Mouse (Mus musculus) cerebellum, postnatal 14 days (tissue): ENCODE results near the gene Adarb1.
"Not testable (repeated sequence)": the region's sequence is repeated elsewhere in the genome, so short reads cannot be mapped to it uniquely, and the experiment has no call there.

Experiments
- DNase-seq, 2 experiments: peaks; one replicate each; pipeline ENCODE4 v3.0.0; 2021; ENCODE audit warnings: mixed read lengths in 2 of 2

The Adarb1 gene

DNA sequence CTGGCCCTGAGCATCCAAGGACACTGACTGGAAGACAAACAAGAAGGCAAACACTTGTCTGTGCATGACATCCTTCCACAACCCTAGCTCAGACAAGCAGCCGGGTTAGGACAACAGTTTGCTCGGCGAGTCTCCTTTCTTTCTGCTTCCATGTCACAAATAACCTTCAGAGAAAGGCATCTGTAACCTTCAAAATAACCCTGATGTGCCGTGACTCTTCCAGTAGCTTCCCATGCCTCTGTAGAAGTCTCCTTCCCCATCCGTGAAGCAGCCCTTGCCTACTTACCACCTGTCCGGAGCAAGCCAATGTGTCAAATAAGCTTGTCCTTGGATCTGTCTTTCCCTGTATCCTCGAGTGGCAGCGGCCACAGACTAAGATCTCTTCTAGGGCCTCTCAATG is 112.3 kb downstream of the Adarb1 start:
- DNase-seq, result no peak

DNA sequence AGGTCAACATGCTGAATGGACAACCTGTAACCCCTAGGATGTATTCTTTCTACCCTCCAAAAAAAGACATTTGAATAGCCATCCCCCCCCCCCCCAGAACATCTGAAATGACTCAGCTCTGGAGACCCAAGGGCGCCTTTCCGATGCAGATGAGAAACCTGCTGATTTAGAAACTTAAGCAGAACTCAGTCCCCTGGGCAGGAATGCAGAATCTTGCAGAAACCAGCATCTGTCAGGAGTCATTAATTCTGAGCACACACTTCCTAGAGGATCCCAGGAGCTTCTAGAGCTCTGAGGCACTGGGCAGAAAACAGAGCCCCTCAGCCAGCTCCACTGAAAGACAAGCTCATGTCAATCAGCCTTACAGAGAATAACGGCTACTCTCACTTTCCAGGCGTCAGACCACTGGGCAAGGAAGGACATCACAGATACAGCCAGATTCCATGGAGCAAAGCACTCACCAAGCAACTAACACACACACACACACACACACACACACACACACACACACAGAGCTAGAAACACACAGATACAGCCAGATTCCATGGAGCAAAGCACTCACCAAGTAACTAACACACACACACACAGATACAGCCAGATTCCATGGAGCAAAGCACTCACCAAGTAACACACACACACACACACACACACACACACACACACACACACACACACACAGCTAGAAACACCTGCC is 113.1 kb downstream of the Adarb1 start:
- no peak for DNase-seq

DNA sequence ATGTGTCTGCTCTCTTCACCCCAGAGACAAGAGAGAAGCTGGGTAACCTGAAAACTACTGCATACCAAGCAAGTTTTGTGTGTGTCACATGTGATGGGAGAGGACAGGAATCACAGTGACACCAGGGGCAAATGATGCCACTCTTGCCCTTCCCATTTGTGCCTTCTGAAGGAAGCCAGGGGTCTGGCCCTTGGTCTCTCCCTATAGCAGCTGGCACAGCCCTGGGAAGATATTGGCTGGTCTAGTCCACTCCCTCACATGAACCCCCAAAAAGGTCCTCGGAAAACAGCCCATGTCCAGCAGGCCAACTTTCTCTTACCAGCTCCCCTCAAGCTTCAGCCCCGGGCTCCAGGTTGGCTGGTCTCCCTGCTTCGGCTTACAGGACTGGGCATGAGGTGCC is 113.7 kb downstream of the Adarb1 start:
- DNase-seq, result no peak

DNA sequence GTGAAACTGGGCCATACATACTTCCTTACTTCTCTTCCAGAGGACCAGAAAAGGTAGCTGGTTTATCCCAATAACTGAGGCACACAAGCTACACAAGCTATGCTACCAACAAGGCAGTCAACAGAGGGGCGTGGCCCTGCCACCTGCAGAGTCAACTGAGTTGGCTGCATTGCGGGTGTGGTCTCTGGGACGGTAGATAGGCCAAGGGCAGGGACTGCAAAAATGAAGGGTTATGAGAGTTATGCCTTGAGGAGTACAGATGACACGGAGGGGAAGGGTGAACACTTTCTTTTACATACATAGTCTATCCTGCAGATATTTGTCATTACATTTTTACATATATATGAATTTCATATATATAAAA is 117.2 kb downstream of the Adarb1 start:
- DNase-seq, result no peak

DNA sequence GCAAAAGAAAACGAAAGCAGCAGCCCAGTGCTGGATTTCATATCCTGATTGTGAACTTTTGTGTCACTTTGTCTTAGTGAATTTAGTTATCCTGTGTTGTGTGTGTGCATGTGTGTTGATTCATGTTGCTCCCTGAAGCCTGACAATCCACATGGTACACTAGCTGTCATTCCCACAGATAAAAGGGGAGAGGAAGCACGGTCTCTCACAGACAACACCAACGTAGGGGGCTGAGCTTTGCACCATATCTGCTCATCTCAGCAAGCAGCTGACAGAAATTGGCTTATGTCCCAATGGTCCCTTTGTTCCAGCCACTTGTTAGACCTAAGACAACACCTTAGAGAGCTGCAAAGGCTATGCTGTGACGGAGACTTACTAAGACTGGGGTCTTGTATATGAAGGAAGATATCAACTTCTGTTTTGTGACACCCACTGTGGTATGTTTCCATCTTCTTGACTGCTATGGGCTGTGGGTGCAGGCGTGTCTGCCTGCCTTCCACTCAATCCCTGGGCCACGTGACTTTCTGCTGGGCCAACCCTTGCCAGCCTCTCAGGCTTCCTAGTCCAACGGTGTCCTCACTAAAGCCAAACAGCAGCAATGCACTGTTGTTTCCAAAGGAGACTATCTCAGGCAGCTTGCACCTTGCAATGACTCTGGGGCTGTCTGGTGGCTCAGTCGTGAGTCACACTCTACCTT is 117.7 kb downstream of the Adarb1 start:
- DNase-seq, result no peak

DNA sequence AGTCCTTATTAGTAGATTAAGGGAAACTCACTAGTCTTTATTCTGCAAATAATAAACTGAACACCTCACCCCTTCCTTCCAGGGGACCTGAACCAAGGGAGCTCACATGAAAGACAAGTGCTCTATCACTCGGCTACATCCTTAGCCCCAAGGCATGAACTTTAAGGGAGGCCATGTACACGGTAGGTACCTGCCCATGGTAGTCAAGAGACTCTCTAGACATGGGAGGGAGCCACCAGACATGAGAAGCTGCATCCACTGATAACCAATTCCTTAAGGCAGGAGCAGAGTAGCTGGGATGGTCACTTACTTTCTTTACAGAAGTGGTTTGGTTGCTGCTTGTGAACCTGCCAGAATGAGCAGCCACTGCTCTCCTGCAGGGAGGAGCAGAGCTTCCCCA is 118.9 kb downstream of the Adarb1 start:
- no peak for DNase-seq

DNA sequence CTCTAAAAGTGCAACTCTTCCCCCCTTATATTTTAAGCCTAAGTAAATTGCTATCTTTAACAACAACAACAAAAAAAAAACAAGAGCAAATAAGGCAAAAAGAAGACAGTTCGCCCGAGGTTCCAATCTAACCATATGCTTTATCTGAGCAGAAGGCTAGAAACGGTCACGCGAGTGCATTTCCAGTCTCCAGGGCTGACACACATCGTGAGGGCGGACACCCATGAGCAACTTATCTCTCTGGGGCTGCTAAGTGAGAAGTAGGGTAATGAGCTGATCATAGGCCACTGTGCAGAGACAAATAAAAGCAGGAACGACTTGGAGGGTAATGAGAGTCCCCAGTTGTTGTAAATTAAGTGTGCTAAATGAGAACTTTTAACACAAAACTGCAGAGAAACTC is 119.4 kb downstream of the Adarb1 start:
- DNase-seq, result no peak

DNA sequence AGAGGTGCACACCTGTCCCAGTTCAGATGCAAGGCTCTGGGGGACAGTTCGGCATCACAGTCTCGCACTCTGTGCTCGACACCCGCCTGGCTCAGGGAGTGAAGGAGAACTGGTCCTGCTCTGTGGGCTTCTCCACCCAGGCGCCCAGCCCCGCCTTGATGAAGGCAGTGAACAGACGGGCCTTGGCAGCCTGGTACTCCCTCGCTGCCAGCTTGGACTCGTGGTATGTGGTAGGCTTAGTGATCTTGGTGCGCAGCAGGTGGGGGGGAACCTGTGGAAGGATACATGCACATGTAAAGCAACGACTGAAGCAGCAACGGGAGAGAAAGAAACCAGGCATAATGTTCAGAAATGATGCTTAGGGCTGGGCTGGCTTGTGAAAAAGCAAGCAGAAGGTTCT is 123.4 kb downstream of the Adarb1 start:
- peak; percentile 84 to 88 for DNase-seq

DNA sequence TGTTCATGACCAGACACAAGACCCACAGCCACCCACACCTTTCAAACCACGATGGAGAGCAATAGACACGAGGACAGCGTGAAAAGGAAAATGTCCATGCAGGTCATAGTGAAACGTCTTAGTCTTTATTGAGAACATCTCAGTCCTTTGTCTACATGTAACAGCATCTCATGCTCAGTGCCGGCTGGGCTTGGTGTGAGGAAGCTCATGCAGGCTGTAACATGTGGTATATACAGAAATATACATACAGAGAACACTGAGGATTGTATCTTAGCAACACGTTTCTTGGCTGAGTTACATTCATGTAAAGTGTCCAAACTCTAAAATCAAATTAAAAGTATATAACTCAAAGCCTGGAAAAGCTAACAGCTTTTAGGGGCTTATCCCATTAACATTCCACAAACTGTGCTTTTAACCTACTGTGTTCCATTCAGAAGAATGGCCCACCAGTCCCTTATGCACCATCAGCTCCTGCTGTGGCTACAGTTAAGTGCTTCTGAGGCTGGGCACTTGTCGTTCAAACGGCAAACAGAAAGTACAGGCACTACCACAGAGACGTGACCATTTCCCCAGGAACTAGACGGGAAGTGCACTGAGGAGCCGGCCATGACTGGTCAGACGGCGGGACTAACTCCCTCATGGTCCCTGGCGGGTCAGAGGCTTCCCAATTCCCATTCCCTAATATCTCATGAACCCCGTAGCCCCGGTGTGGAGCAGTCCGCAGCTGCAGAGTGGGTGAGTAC is 127.3 kb downstream of the Adarb1 start:
- no peak for DNase-seq

DNA sequence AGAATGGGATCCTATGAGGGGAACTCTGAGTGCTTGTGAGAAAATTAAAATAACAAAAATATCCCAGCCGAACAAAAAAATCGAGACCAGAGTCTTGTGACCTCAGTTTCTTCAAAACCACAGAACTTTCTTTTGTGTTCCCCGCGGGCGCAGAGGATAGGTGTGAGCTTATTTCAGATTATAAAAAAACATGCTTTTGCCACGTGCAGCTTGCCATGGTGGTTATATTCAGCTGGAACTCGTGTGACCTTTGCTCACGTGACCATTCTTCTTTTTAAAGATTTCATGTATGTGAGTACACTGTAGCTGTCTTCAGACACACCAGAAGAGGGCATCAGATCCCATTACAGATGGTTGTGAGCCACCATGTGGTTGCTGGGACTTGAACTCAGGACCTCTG is 128.5 kb downstream of the Adarb1 start:
- no peak for DNase-seq

DNA sequence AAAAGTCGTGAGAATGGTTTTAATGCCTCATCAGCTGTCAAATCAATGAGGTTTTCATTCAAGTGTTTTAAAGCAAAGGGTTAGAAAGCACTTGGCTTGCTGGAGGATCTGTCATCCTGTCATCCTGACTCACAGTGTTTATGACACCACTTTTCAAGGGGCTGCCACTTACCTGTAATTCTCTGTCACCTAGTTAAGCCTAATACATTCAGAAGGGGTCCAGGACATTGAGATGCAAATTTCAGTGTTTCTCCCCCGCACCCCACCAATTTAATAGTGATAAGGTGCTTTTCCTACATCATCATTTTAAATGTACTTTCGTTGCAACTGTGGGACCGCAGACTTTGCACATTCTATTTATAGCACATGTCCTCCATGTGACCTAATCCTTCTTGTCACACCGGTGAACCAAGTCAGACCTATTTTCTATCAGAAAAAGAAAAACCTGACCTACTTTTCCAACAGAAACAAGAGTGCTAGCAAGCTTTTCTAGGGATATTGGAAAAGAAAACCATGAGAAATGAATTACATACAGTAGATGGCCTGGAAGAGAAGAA is 129.4 kb downstream of the Adarb1 start:
- DNase-seq, result no peak

DNA sequence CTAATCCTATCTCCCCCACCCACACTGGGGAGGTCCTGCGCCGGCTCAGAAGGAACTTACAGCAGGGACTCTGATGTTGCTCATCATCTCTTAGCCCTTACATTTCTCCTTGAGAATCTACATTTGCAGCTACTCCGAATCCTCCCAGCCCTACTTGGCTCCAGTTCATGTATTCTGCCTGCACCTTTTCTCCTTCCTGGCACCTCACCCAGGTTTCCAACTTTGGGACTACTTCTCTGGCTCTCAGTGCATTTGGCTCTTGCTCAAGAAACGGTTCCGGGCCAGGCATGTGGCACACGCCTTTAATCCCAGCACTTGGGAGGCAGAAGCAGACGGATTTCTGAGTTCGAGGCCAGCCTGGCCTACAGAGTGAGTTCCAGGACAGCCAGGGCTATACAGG is 130.4 kb downstream of the Adarb1 start:
- DNase-seq, result peak in 1 of 2 experiments; percentile 41

DNA sequence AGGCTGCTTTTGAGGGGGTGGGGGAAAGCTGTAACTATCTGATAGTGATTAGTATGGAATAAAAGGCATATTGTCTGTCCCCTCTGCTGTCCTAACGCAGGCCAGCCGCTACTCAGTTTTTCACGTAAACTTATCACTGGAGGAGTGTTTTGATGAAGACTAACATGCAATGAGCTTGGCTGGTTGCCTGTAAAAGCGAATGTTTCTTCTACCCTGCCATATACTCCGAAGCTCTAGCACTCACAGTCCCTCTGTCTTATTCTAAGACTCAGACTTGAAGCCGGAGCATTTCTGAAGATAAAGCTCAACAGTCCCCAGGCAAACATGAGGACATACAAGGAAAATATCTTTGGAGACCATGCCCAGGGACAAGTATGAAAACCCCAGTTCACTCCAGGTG is 133.2 kb downstream of the Adarb1 start:
- no peak for DNase-seq

DNA sequence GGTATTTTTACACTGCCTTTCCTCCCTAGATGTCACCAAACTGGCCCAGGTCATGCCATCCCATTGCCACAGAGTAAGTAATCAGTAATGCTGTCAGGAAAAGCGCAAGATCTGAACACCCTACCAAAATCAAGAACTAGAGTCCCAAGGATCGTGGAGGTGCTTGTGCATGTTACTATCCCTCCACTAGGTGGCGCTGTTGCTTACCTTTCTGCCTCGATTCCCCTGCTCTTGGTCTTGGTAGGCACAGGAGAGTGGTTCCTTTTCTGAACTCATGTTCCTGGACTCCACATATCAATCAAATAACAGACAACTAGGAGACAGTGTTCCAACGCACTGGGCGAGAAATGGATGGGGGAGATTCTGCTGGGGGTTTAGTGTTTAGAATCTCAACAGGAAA is 135.2 kb downstream of the Adarb1 start:
- DNase-seq, result peak; percentile 90 to 92

DNA sequence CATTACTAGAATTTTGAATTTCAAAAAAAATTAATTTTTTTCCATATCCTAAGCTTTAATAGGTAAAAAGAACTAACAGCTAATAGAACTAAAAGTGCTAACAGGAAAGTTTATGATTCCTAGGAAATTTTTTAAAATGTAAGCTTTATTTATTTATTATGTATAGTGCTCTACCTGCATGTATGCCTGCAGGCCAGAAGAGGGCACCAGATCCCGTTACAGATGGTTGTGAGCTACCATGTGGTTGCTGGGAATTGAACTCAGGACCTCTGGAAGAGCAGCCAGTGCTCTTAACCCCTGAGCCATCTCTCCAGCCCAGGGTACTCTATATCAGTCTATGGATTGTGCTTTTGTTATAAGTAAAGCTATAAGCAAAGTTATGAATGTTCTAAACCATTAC is 136.0 kb downstream of the Adarb1 start:
- DNase-seq, result not testable (repeated sequence)

DNA sequence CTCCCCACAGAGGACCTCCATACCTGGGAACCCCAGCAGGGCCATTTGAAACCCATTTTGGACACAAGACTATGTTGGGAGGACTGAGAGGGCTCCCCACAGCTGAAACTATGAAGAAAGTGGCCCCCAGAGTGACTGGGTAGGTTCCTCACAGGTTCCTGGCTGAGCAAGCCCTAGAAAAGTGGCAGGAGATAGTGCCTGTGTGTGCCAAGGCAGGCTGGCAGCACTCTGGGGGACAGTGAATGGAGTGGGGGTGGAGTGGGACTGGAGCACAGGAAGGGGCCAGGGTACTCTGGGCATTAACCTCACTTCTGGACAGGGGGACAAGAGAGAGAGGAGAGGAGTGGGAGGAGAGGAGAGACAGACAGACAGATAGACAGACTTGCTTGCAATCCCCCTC is 144.3 kb downstream of the Adarb1 start:
- DNase-seq, result no peak

DNA sequence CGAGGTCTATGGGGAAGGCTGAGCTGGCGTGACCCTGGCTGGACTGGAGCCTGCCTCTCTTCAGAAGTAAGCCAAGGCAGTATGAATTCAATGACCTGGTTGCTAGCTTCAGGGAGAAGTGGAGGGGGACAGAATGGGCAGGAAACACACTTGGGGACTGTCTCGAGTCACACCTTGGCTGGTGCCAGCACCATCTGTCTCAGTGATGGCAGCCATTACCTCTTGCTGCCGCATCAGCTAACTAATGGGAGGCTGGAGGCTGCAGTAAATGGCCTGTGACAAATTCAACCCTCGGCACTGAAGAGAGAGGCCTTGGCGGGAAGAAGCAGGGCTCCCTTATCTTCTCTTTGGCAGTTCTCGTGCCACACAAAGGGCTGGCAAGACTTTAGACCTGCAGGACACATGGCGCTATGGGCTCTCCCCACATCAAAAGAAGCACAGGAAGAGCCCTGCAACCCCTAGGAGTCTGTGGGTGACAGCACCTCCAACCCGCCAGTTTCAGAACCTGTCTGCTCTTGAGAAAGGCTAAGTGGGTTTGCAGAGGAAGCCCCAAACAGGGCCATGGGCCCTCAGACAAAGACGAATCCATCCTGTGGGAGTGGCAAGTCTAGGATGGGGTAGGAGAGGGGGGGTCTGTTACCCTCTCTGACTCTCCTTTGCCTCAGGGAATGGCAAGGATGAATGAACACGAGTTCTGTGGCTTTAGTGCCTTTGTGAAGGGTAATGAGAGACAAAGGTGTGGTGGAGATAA is 144.9 kb downstream of the Adarb1 start:
- peak; percentile 89 to 94 for DNase-seq

DNA sequence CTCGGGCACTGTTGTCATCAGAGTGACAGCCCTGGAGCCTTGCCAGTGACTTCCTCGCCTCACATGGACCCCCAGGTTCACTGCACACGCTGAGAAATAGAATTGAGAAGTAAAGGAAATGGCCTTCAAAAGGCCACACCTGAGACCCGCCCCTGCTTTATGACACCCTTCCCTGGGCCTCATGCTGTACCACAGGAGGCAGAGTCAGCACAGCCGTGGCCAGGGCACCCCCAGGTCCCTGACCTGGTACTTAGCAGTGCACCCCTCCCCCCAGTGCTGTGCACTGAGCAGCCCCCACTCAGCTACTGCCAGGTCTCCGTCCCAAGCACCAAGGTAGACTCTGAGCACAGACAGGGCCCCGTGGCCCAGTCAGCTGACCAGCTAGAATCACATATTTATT is 148.9 kb downstream of the Adarb1 start:
- no peak for DNase-seq

DNA sequence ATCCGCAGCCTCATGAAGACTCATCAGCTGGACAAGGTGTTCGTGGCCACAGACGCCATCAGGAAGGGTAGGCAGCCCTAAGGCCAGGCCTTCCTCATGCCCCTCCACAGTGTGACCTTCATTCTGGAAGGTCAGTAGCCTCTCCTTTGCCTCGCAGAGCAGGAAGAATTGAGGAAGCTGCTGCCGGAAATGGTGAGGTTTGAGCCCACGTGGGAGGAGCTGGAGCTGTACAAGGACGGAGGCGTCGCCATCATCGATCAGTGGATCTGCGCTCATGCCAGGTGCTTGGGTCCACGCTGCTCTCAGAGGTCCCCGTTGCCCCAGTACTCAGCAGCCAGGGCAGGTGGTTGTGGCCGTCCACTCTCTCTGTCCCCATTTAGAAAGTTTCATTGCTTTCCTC is 151.0 kb downstream of the Adarb1 start:
- no peak for DNase-seq

DNA sequence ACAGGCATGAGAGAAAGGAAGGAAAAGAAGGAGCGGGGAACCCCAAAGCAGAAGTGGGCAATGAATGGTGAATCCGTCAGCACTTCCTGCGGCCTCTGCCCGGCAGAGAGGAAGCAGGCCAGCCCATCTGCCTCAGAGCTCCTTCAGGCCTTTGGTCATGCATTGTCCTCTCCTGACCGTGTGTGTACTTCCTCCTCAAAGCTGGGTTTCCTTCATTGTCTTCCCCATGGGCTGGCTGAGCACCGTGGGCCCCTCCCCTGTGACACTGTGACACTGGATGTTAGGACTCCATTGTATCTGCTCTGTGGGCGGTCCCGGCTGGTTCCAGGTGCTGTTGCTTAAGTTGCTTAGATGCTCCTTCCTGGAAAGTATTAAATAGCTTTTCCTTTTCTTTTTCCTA is 151.8 kb downstream of the Adarb1 start:
- DNase-seq, result no peak

DNA sequence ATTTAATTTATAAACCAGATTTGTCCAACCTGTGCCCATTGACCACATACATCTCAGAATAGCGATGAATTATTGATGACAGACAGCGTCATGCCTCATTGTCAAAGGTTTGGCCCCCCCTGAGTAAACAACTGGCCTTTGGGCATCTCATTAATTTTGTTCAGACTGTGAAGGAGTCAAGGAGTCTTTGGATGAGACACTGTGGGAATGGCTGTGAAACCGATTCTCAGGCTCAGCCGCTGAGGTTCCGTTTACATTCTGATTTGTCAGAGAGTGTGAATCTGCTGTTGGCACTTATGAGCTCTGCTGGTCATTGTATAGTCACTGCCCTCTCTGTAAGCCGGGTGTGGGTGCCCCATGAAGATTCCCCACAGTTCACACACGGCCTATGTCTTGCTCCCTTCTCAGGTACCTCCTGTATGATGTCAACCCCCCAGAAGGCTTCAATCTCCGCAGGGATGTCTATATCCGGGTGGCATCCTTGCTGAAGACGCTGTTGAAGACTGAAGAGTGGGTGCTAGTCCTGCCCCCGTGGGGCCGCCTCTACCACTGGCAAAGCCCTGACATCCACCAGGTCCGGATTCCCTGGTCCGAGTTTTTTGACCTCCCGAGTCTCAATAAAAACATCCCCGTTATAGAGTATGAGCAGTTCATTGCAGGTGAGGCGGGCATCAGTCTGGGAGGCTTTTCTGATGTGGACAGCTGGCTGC is 157.7 kb downstream of the Adarb1 start:
- DNase-seq, result no peak
